Mouse (Mus musculus) kidney, postnatal 10 days (tissue): ENCODE data around the gene Gm42715.

Experiments
- DNase-seq: peaks from one replicate; pipeline ENCODE4 v3.0.0; 2021; ENCODE audit warnings: mixed read lengths

Gm42715 gene

GRCm38 (mm10) chr7:127588011-127588871 is 68.9 kb downstream of the Gm42715 start, which contains the start of the genes Ccdc189 and Rnf40:
Gene Ccdc189 (minus strand): TSS chr7:127588595.
Gene Rnf40 (plus strand): TSS chr7:127588767.
- peak; percentile 95 for DNase-seq

- DNase-seq = no peak
These were observed 69.5 kb downstream of the Gm42715 start for GRCm38 (mm10) chr7:127588901-127589300.

GRCm38 (mm10) chr7:127589637-127590036 is 70.3 kb downstream of the Gm42715 start:
- DNase-seq = no peak

- no peak for DNase-seq
These were observed 71.7 kb downstream of the Gm42715 start for GRCm38 (mm10) chr7:127591108-127591507.

- no peak for DNase-seq
These were observed 73.2 kb downstream of the Gm42715 start for GRCm38 (mm10) chr7:127592575-127592974.

GRCm38 (mm10) chr7:127596747-127597146 is 77.4 kb downstream of the Gm42715 start:
- DNase-seq = no peak

GRCm38 (mm10) chr7:127600612-127601011 is 81.2 kb downstream of the Gm42715 start:
- no peak for DNase-seq

- DNase-seq = no peak
These were observed 82.4 kb downstream of the Gm42715 start for GRCm38 (mm10) chr7:127601735-127602134.

- DNase-seq = no peak
These were observed 83.5 kb downstream of the Gm42715 start for GRCm38 (mm10) chr7:127602903-127603302.

- DNase-seq = no peak
These were observed 84.9 kb downstream of the Gm42715 start for GRCm38 (mm10) chr7:127604256-127604655.

- no peak for DNase-seq
These were observed 87.8 kb downstream of the Gm42715 start for GRCm38 (mm10) chr7:127607150-127607549.

GRCm38 (mm10) chr7:127611011-127611410 is 91.6 kb downstream of the Gm42715 start:
- DNase-seq = no peak

- no peak for DNase-seq
These were observed 92.2 kb downstream of the Gm42715 start for GRCm38 (mm10) chr7:127611561-127611960.

GRCm38 (mm10) chr7:127613501-127613900 is 94.1 kb downstream of the Gm42715 start:
- no peak for DNase-seq

GRCm38 (mm10) chr7:127614091-127614490 is 94.7 kb downstream of the Gm42715 start:
- DNase-seq = no peak

- peak; percentile 81 for DNase-seq
These were observed 95.1 kb downstream of the Gm42715 start for GRCm38 (mm10) chr7:127614511-127614890.

- DNase-seq = peak; percentile 85
These were observed 95.8 kb downstream of the Gm42715 start, which contains the start of gene Zfp629 for GRCm38 (mm10) chr7:127614891-127615843. Gene Zfp629 (minus strand): TSS chr7:127615797.

GRCm38 (mm10) chr7:127616336-127616735 is 97.0 kb downstream of the Gm42715 start:
- no peak for DNase-seq
